Mouse (Mus musculus) cortical plate, adult 2 months (tissue): ENCODE data around the gene Upk3b. TPM values are rescaled to one million over a fixed set of nuclear protein-coding genes. Genes with fewer than 3 reads are reported as not detected.

Experiments used
- H3K27ac ChIP-seq: fragments of 200-500 bp; 2 replicates; pipeline ENCODE4 v1.5.1; 2012; ENCODE audit warnings: low read length, control low read depth, inconsistent platforms; ENCODE audit not compliant: insufficient read depth
- H3K4me1 ChIP-seq: fragments of 200-500 bp; 2 replicates; pipeline ENCODE4 v1.6.1; 2011; ENCODE audit warnings: low read length; ENCODE audit not compliant: control insufficient read depth, insufficient read depth
- H3K4me3 ChIP-seq: fragments of 200-500 bp; 2 replicates; pipeline ENCODE4 v1.5.1; 2011; ENCODE audit warnings: mild to moderate bottlenecking, low read length, control low read depth; ENCODE audit not compliant: insufficient read depth
- CTCF ChIP-seq: fragments of 200-500 bp; IDR thresholded peaks from 2 replicates; pipeline ENCODE4 v1.5.1; 2011; ENCODE audit warnings: mild to moderate bottlenecking, control low read depth, low read length; ENCODE audit not compliant: insufficient read depth; ENCODE audit errors: extremely low read depth
- POLR2A ChIP-seq: fragments of 200-500 bp; IDR thresholded peaks from 2 replicates; pipeline ENCODE4 v1.6.1; 2011; ENCODE audit warnings: mild to moderate bottlenecking, low read length, control low read depth; ENCODE audit not compliant: insufficient read depth; ENCODE audit errors: extremely low read depth
- polyA plus RNA-seq: library from polyadenylated mRNA; depleted of rRNA; stranded (reverse); fragments of >200 nt; gene quantifications from 2 replicates; pipeline ENCODE4 v1.2.3, GENCODE M21; 2012; rRNA removed

Gene Upk3b
- 0.04 TPM in 1 of 2 replicates, not detected in the other for polyA plus RNA-seq

GRCm38 (mm10) chr5:136038258-136039214 lies at the start of gene Upk3b:
Gene Upk3b, plus strand, starts transcription at chr5:136038496.
- H3K4me1 ChIP-seq, result no peaks in the 10 kb centered on the region
- TF ChIP-seq CTCF (no peak), POLR2A (no peak)
- no peak within 1 kb of the TSS for H3K27ac ChIP-seq
- H3K4me3 ChIP-seq, result no peak within 1 kb of the TSS

DNA sequence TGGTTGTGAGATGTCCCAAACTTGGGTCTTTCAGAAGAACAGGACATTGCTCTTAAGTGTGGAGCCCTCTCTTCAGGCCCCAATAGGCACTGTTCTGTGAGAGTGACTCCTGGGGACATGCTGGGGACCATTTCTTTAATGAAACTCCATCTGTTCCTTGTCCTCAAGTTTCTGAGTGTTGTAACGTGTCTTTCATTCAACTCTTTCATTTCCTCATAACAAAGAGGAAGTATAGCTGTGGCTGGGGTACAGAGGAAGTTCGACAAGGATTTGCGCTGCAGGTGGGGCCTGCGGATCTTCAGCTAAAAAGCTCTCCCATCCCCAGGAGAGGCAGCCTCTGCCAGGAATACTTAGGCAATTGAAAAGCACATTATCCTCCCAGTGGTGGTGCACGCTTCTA lies 47.7 kb upstream of the Upk3b start:
- Histone ChIP-seq H3K4me1 (no peaks in the 10 kb centered on the region; the same call in 1 of the 2 replicates), H3K27ac (no peak overlapping the region), H3K4me3 (no peak overlapping the region)
- no peak for TF ChIP-seq POLR2A
- TF ChIP-seq CTCF, result no peak

DNA sequence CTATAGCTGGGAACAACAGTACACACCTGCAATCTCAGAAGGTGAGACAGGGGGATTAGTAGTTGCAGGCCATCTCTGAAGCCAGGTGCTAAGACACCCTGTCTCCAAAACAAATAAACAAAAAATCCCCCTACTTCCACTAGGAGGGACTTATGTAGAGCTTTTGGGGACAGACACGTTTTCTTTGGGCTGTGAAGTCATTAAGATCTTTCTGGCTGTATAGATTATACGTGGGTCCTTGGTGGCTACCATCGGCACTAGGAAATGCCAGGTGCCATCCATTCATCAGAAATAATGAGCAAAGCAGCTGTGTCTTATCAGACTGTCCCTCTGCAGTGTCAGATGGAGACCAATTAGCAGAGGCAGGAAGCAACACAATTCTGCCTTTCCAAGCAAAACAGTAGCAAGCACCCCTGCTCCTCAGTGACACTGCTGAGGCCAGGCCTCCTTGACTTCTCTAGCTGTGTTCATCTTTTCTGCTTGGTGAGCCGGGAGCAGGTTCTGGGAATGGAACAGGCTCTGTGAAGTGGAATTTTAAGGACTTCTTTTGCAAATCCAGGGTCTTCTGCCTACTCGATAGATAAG lies 44.8 kb upstream of the Upk3b start:
- no peaks in the 10 kb centered on the region; the same call in 1 of the 2 replicates for H3K4me1 ChIP-seq
- H3K27ac ChIP-seq, result no peak overlapping the region
- no peak overlapping the region for H3K4me3 ChIP-seq
- TF ChIP-seq CTCF (no peak), POLR2A (no peak)

GRCm38 (mm10) chr5:135994335-135994724 lies 44.0 kb upstream of the Upk3b start:
- H3K27ac ChIP-seq, result no peak overlapping the region
- H3K4me3 ChIP-seq, result peak overlapping the region; percentile 68; the same call in 1 of the 2 replicates
- no peaks in the 10 kb centered on the region; the same call in 1 of the 2 replicates for H3K4me1 ChIP-seq
- TF ChIP-seq POLR2A (no peak), CTCF (no peak)

GRCm38 (mm10) chr5:135994725-135995687 lies 43.3 kb upstream of the Upk3b start, which contains the start of gene Dtx2:
Gene Dtx2, plus strand, starts transcription at chr5:135994800.
- Histone ChIP-seq H3K27ac (no peak within 1 kb of the TSS), H3K4me3 (peak within 1 kb of the TSS; percentile 68), H3K4me1 (peaks cover 1% of the 10 kb centered on the region)
- TF ChIP-seq CTCF (no peak), POLR2A (peak; percentile 97)

- no peak for TF ChIP-seq CTCF
- TF ChIP-seq POLR2A, result no peak
- Histone ChIP-seq H3K4me3 (no peak overlapping the region), H3K27ac (no peak overlapping the region), H3K4me1 (peaks cover 1% of the 10 kb centered on the region)
These were observed 42.1 kb upstream of the Upk3b start for GRCm38 (mm10) chr5:135996162-135996561.

DNA sequence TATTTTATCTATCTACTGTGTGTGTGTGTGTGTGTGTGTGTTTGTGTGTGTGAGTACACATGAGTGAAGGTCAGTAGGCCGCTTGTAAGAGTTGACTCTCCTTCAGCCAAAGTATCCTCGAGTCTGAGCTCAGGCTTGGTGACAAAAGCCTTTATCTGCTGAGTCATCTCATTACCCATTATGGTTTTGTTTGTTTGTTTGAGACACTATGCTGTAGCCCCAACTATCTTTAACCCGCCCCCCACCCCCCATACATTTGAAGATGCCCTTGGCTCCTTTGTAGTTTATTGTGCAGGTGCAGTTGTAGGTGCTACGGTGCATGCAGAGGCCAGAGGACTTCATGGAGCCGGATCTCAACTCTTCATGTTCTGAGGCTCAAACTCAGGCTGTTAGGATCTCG lies 37.1 kb upstream of the Upk3b start:
- Histone ChIP-seq H3K4me3 (no peak overlapping the region), H3K4me1 (peaks cover 1% of the 10 kb centered on the region; the same call in 1 of the 2 replicates), H3K27ac (no peak overlapping the region)
- TF ChIP-seq CTCF, result no peak
- no peak for TF ChIP-seq POLR2A

DNA sequence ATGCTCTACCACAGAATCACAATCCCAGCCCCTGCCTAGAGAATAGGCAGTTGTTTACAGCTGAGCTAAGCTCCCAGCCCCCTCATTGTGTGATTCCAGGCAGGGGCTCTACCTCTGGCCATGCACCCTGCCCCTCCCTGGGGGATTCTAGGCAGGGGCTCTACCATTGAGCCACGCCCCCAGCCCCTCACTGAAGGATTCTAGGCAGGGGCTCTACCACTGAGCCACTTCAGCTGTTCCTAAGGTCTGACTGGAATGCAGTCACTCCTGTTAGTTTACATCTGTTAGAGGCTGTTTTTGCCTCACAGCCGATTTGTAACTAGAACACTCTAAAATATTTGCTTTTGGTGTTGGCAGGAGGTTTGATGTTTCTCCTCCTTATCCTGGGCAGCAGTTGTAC lies 36.0 kb upstream of the Upk3b start:
- no peak overlapping the region for H3K27ac ChIP-seq

DNA sequence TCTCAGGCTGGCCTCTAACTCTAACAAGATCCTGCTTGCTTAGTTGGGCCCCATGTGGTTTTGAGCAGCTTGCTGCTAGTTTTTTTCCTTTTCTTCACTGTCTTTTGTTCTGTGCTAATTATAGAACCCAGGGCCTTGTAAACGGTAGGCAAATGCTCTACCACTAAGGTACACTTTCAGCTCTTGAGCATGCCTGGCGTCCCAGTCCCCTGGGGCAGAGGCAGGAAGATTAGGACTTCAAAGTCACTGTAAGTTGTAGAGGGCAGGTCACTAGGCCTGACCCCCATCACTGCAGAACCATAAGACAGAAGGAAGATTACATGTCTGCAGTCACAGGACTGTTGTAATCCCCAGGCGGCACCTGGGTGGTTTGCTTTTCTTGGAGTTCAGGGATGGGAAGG lies 35.5 kb upstream of the Upk3b start:
- Histone ChIP-seq H3K27ac (no peak overlapping the region), H3K4me3 (no peak overlapping the region), H3K4me1 (peaks cover 1% of the 10 kb centered on the region; the same call in 1 of the 2 replicates)
- no peak for TF ChIP-seq POLR2A
- no peak for TF ChIP-seq CTCF

More for the DNA sequence above, 36.0 kb upstream of the Upk3b start:
- TF ChIP-seq POLR2A (no peak), CTCF (no peak)
- peaks cover 1% of the 10 kb centered on the region; the same call in 1 of the 2 replicates for H3K4me1 ChIP-seq
- no peak overlapping the region for H3K4me3 ChIP-seq
